Mouse (Mus musculus): ENCODE measurements at regions not wholly inside any gene's neighbourhood (a gene's known extent, or its start where the extent isn't known, plus 50 kb on each side); places are given as distances from the start of the nearest gene placed in this dataset.

- no peak for DNase-seq (ENCODE audit: low spot score in 2 of 2)
Observed at GRCm38 (mm10) chr13:72938156-72938874, 309.7 kb downstream of the Irx2 start.

GRCm38 (mm10) chr13:72947374-72948165, 312.7 kb upstream of the Irx4 start:
- no peak for DNase-seq (ENCODE audit: low spot score in 2 of 2)

GRCm38 (mm10) chr13:72958616-72959518, 301.4 kb upstream of the Irx4 start:
- DNase-seq (ENCODE audit: low spot score in 2 of 2): no peak

- DNase-seq (ENCODE audit: low spot score in 2 of 2): no peak
Observed at GRCm38 (mm10) chr13:72961291-72961690, 299.0 kb upstream of the Irx4 start.

- no peak for DNase-seq (ENCODE audit: low spot score in 2 of 2)
Observed at GRCm38 (mm10) chr13:72972165-72972564, 288.1 kb upstream of the Irx4 start.

- no peak for DNase-seq (ENCODE audit: low spot score in 2 of 2)
Observed at GRCm38 (mm10) chr13:72972894-72973293, 287.4 kb upstream of the Irx4 start.

GRCm38 (mm10) chr13:72977213-72977612, 283.1 kb upstream of the Irx4 start:
- DNase-seq (ENCODE audit: low spot score in 2 of 2): no peak

- DNase-seq (ENCODE audit: low spot score in 2 of 2): no peak
Observed at GRCm38 (mm10) chr13:72977971-72978370, 282.3 kb upstream of the Irx4 start.

GRCm38 (mm10) chr13:72978966-72979365, 281.3 kb upstream of the Irx4 start:
- DNase-seq (ENCODE audit: low spot score in 2 of 2): no peak

GRCm38 (mm10) chr13:72992589-72993409, 267.5 kb upstream of the Irx4 start:
- DNase-seq (ENCODE audit: low spot score in 2 of 2): peak in 1 of 2 experiments; percentile 9

GRCm38 (mm10) chr13:72993410-72993858, 266.8 kb upstream of the Irx4 start:
- DNase-seq (ENCODE audit: low spot score in 2 of 2): peak in 1 of 2 experiments; percentile 9

- no peak for DNase-seq (ENCODE audit: low spot score in 2 of 2)
Observed at GRCm38 (mm10) chr13:72994538-72994937, 265.7 kb upstream of the Irx4 start.

- peak in 1 of 2 experiments; percentile 9 for DNase-seq (ENCODE audit: low spot score in 2 of 2)
Observed at GRCm38 (mm10) chr13:73008856-73009546, 251.3 kb upstream of the Irx4 start.

GRCm38 (mm10) chr13:73009547-73010475, 250.5 kb upstream of the Irx4 start:
- DNase-seq (ENCODE audit: low spot score in 2 of 2): peak in 1 of 2 experiments; percentile 11

- peak in 1 of 2 experiments; percentile 8 for DNase-seq (ENCODE audit: low spot score in 2 of 2)
Observed at GRCm38 (mm10) chr13:73019181-73019580, 241.1 kb upstream of the Irx4 start.

- no peak for DNase-seq (ENCODE audit: low spot score in 2 of 2)
Observed at GRCm38 (mm10) chr13:73031217-73031616, 229.1 kb upstream of the Irx4 start.

- DNase-seq (ENCODE audit: low spot score in 2 of 2): peak; percentile 27 to 52
Observed at GRCm38 (mm10) chr13:73033055-73033454, 227.2 kb upstream of the Irx4 start.

- peak; percentile 45 to 58 for DNase-seq (ENCODE audit: low spot score in 2 of 2)
Observed at GRCm38 (mm10) chr13:73034065-73034831, 226.0 kb upstream of the Irx4 start.
